In the genomic region with DNA sequence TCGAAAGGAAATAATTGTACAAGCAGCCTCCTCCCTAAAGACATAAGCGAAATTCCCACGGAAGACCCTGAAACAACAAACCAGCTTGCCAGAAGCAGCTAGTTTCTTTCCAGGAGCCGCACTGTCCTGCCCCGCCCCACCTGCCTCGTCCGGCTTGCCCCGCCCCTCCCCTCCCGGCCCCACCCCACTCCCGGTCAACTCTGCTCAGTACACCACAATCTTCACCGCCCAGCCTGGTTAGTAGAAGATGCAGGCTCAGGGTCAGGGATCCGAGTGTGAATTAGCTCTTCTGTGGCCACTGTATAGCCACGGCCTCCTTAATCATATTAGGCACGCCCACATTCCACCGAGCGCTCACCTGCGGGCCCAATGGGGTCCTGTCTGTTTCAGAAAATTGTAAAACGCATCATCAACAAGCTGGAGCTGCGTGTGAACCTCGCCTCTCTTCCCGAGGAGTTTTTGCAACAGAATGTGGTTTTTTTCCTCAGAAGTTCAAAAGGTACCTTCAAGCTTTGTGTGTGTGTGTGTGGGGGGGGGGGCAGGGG, we compare ENCODE assay signal across 8 mouse cellular contexts. TPM values are rescaled to one million over a fixed set of nuclear protein-coding genes. Genes with fewer than 3 reads are reported as not detected.
A peak's percentile ranks its signal among the peaks of the same experiment; 100 is the strongest.
DNase-seq lines count a peak whose midpoint lies in the region; ATAC-seq and TF ChIP-seq lines count a peak whose summit lies in the region.

No protein-coding gene starts in this region.

- no peak for DNase-seq in heart, postnatal 0 days (ENCODE audit: low spot score)
- no peak for DNase-seq in heart, postnatal 14 days
- peak; percentile 32 for DNase-seq in kidney, postnatal 14 days
- DNase-seq in naive thymus-derived CD4-positive, alpha-beta T cell, adult 2 months (ENCODE audit: low read depth): peak; percentile 12
- no peak for DNase-seq in cerebellum, adult 9-11 months
- no peak for DNase-seq in cerebellum, adult 18-20 months
- no peak for DNase-seq in left cerebral cortex, adult 9 months (ENCODE audit: low spot score in 2 of 2)

- no peak for TF ChIP-seq EP300 in heart, postnatal 0 days (IDR thresholded peaks at IDR 0.05; ENCODE audit: low read depth)

- ATAC-seq in heart, postnatal 0 days (ENCODE audit: insufficient read depth, low read depth): no peak
- 0 out of 2 replicates have a peak, but pooled peaks have one; percentile 41 for ATAC-seq in erythroid progenitor cell, adult 5-6 weeks (replicated peaks; ENCODE audit: low FRiP score, poor library complexity, severe bottlenecking)

- TF ChIP-seq CTCF in heart, postnatal 0 days (IDR thresholded peaks at IDR 0.05; ENCODE audit: low read depth): no peak

- H3K4me3 ChIP-seq in heart, postnatal 0 days (ENCODE audit: low read depth, low read length): peak overlapping the region; percentile 29

- 13% methylated on average over 21 of the region's 21 CpGs for WGBS in heart, postnatal 0 days

- H3K27ac ChIP-seq in heart, postnatal 0 days (ENCODE audit: low read depth): no peak overlapping the region

- H3K27me3 ChIP-seq in heart, postnatal 0 days (ENCODE audit: control insufficient read depth, insufficient read depth, low read length): no peaks in the 10 kb centered on the region

- no peaks in the 10 kb centered on the region for H3K36me3 ChIP-seq in heart, postnatal 0 days (replicated peaks; ENCODE audit: control insufficient read depth, insufficient read depth, low read length)

- peak overlapping the region; percentile 62 for H3K4me2 ChIP-seq in heart, postnatal 0 days (ENCODE audit: low read depth, low read length)

- H3K4me1 ChIP-seq in heart, postnatal 0 days (ENCODE audit: control insufficient read depth, insufficient read depth): no peaks in the 10 kb centered on the region

- H3K9ac ChIP-seq in heart, postnatal 0 days (replicated peaks; ENCODE audit: low read depth, low read length): no peak overlapping the region

- intact Hi-C loops in heart, postnatal 14 days (cut with DNase I): no loop called here

- H3K9me3 ChIP-seq in heart, postnatal 0 days (replicated peaks; ENCODE audit: control insufficient read depth, low read length): no peaks in the 10 kb centered on the region

RNA-seq across cellular contexts. Expression of gene Dnah10, which starts 4.8 kb away (rescaled TPM):
- not detected in 2 replicates for total RNA-seq in heart, postnatal 0 days (2014; rRNA removed; ENCODE audit: low replicate concordance)
- polyA plus RNA-seq in heart, postnatal 0 days (2015; fragmentation: Nextera tagmentation; extraction: Ambion mirVana): 0.01 and 0.08 TPM in 2 replicates
- total RNA-seq in heart, postnatal 14 days (2021): under 1 TPM; 0.05 to 0.14 TPM
- under 0.01 TPM in 1 of 2 replicates, not detected in the other for total RNA-seq in erythroid progenitor cell, adult 5-6 weeks (2015; ENCODE audit: low replicate concordance)
- not detected in 2 replicates for total RNA-seq in erythroid progenitor cell, adult 5-6 weeks (2017; ENCODE audit: low replicate concordance)

Comparison
In these comparisons a context has a peak if more than half of its experiments do, and no peak if none do; other contexts are left out.
1. DNase-seq: peak in kidney, postnatal 14 days (single experiment) and naive thymus-derived CD4-positive, alpha-beta T cell, adult 2 months (single experiment); none in heart, postnatal 0 days (single experiment), heart, postnatal 14 days (0 of 2), cerebellum, adult 9-11 months (single experiment), cerebellum, adult 18-20 months (0 of 2) and left cerebral cortex, adult 9 months (0 of 2).